Mouse (Mus musculus) embryonic facial prominence, embryonic 12.5 days (tissue): ENCODE results near the gene Casc4. TPM values are rescaled to one million over a fixed set of nuclear protein-coding genes. Genes with fewer than 3 reads are reported as not detected.

Experiments used
- ATAC-seq: fragments of 200-750 bp; cut with Nextera tagmentation; 2 replicates; pipeline ENCODE4 v1.8.0; 2017; ENCODE audit not compliant: insufficient number of reproducible peaks, insufficient read depth, low FRiP score, low TSS enrichment
- H3K27ac ChIP-seq: fragments of 300-500 bp; sonication (generic); 2 replicates; pipeline ENCODE4 v1.5.1; 2016; ENCODE audit warnings: mild to moderate bottlenecking
- H3K27me3 ChIP-seq: fragments of 300-500 bp; sonication (generic); 2 replicates; pipeline ENCODE4 v1.6.1; 2016; ENCODE audit warnings: mild to moderate bottlenecking, moderate library complexity
- H3K36me3 ChIP-seq: fragments of 300-500 bp; sonication (generic); 2 replicates; pipeline ENCODE4 v1.6.1; 2016; ENCODE audit warnings: mild to moderate bottlenecking
- H3K4me1 ChIP-seq: fragments of 300-500 bp; sonication (generic); 2 replicates; pipeline ENCODE4 v1.6.1; 2016
- H3K4me2 ChIP-seq: fragments of 300-500 bp; sonication (generic); replicated peaks from 2 replicates; pipeline ENCODE4 v1.6.1; 2016; ENCODE audit warnings: mild to moderate bottlenecking, moderate library complexity
- H3K4me3 ChIP-seq: fragments of 300-500 bp; sonication (generic); 2 replicates; pipeline ENCODE4 v1.5.1; 2016; ENCODE audit warnings: mild to moderate bottlenecking
- H3K9ac ChIP-seq: fragments of 300-500 bp; sonication (generic); 2 replicates; pipeline ENCODE4 v1.6.1; 2016; ENCODE audit warnings: mild to moderate bottlenecking, moderate library complexity
- H3K9me3 ChIP-seq: fragments of 300-500 bp; sonication (generic); 2 replicates; pipeline ENCODE4 v1.6.1; 2016; ENCODE audit warnings: mild to moderate bottlenecking, moderate library complexity
- WGBS: fragments of 180-500 bp; shearing (Covaris S2); methylation state at CpG from one replicate; pipeline ENCODE4 v1.1.7; 2016; 5-methylcytosine and 5-hydroxymethylcytosine counted together
- polyA plus RNA-seq: library from polyadenylated mRNA; unstranded; fragments of >200 nt; fragmentation: Nextera tagmentation; extraction: Ambion mirVana; gene quantifications from 2 replicates; pipeline ENCODE4 v1.2.1, GENCODE M21; 2016

Gene Casc4
- polyA plus RNA-seq, 1 experiment from 2014 or later, result 25.0 TPM

- no peaks in the 10 kb centered on the region for H3K4me1 ChIP-seq
- H3K27me3 ChIP-seq, result no peaks in the 10 kb centered on the region
- H3K27ac ChIP-seq, result no peak overlapping the region
- H3K4me3 ChIP-seq, result no peak overlapping the region
- H3K4me2 ChIP-seq, result no peak overlapping the region
- no peaks in the 10 kb centered on the region for H3K36me3 ChIP-seq
- no peak for ATAC-seq
- 72% methylated on average over 5 of the region's 5 CpGs for WGBS
- no peaks in the 10 kb centered on the region for H3K9me3 ChIP-seq
- no peak overlapping the region for H3K9ac ChIP-seq
These were observed 7.3 kb upstream of the Casc4 start for GRCm38 (mm10) chr2:121859380-121859980.

DNA sequence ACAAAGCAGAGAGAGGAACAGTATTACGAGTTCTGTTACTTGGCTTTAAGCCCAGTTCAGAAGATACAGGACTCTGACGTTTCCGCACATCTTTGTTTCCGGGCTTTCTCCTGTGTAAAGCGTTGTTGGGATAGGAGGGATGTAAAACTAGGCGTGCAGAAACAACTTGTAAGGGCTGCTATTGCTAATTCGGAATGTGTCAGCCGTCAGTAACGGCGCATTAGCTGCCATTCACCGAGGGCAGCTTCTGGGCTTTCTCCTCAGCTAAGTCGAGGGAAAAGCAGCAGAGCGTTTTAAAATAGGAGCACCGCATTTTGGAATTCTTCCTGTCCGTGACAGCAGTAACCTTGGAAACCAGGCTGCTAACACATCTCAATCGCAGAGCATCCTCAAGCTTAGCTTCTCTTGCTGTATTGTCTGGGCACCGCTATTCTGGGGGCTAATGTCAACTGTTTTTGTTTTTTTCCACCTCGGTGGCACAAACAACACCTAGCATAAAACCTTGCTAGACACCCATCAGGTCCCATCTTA, 634 bp upstream of the Casc4 start:
- H3K4me2 ChIP-seq, result peak overlapping the region; percentile 80
- WGBS, result 4% methylated on average over 18 of the region's 18 CpGs
- H3K27me3 ChIP-seq, result no peaks in the 10 kb centered on the region
- peak overlapping the region; percentile 55; the same call in 1 of the 2 replicates for H3K27ac ChIP-seq
- no peaks in the 10 kb centered on the region for H3K36me3 ChIP-seq
- ATAC-seq, result no peak
- no peaks in the 10 kb centered on the region for H3K9me3 ChIP-seq
- peak overlapping the region; percentile 86 for H3K4me3 ChIP-seq
- peak overlapping the region; percentile 79 for H3K9ac ChIP-seq
- peaks cover 19% of the 10 kb centered on the region for H3K4me1 ChIP-seq

- WGBS, result 1% methylated on average over 63 of the region's 63 CpGs
- Histone ChIP-seq H3K27me3 (no peaks in the 10 kb centered on the region), H3K9ac (peak overlapping the region; percentile 79), H3K36me3 (no peaks in the 10 kb centered on the region), H3K4me1 (peaks cover 19% of the 10 kb centered on the region), H3K27ac (peak overlapping the region; percentile 55), H3K4me3 (peak overlapping the region; percentile 86), H3K9me3 (no peaks in the 10 kb centered on the region), H3K4me2 (peak overlapping the region; percentile 80)
- peak; percentile 65 for ATAC-seq
These were observed 520 bp downstream of the Casc4 start for GRCm38 (mm10) chr2:121867051-121867928.

- H3K27ac ChIP-seq, result no peak overlapping the region
- H3K27me3 ChIP-seq, result no peaks in the 10 kb centered on the region
- no peaks in the 10 kb centered on the region for H3K4me1 ChIP-seq
- ATAC-seq, result no peak
- no peak overlapping the region for H3K4me2 ChIP-seq
- no peaks in the 10 kb centered on the region for H3K36me3 ChIP-seq
- H3K9ac ChIP-seq, result no peak overlapping the region
- no peaks in the 10 kb centered on the region for H3K9me3 ChIP-seq
- no peak overlapping the region for H3K4me3 ChIP-seq
- 83% methylated on average over 1 of the region's 1 CpGs for WGBS
These were observed 12.7 kb downstream of the Casc4 start for GRCm38 (mm10) chr2:121879506-121879905.

- 67% methylated on average over 1 of the region's 1 CpGs for WGBS
- H3K36me3 ChIP-seq, result no peaks in the 10 kb centered on the region
- no peak for ATAC-seq
- no peak overlapping the region for H3K4me3 ChIP-seq
- H3K9ac ChIP-seq, result no peak overlapping the region
- H3K27me3 ChIP-seq, result no peaks in the 10 kb centered on the region
- no peaks in the 10 kb centered on the region for H3K9me3 ChIP-seq
- no peak overlapping the region for H3K27ac ChIP-seq
- no peaks in the 10 kb centered on the region for H3K4me1 ChIP-seq
- H3K4me2 ChIP-seq, result no peak overlapping the region
These were observed 18.8 kb downstream of the Casc4 start for GRCm38 (mm10) chr2:121885509-121886106.

DNA sequence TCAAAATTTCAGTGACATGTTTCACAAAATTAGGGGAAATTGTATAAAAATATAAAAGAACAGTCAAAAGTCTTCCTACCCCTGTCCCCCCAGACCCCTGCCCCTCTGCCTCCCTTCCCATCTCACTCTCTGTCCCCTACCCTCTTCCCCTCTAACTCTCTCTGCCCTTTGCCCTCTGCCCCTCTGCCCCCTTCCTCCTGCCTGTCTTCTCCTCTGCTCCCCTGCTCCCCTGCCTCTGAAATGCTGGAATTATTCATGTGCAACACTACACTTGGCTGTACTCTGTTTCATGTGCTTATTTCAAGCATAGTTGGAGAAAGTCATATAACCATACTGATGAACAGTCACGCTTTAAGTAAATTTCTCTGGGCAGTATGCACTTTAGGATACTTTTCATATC, 19.6 kb downstream of the Casc4 start:
- 93% methylated on average over 1 of the region's 1 CpGs for WGBS
- Histone ChIP-seq H3K27me3 (no peaks in the 10 kb centered on the region), H3K4me1 (no peaks in the 10 kb centered on the region), H3K36me3 (no peaks in the 10 kb centered on the region), H3K27ac (no peak overlapping the region), H3K4me2 (no peak overlapping the region), H3K9ac (no peak overlapping the region), H3K4me3 (no peak overlapping the region), H3K9me3 (no peaks in the 10 kb centered on the region)
- ATAC-seq, result no peak

DNA sequence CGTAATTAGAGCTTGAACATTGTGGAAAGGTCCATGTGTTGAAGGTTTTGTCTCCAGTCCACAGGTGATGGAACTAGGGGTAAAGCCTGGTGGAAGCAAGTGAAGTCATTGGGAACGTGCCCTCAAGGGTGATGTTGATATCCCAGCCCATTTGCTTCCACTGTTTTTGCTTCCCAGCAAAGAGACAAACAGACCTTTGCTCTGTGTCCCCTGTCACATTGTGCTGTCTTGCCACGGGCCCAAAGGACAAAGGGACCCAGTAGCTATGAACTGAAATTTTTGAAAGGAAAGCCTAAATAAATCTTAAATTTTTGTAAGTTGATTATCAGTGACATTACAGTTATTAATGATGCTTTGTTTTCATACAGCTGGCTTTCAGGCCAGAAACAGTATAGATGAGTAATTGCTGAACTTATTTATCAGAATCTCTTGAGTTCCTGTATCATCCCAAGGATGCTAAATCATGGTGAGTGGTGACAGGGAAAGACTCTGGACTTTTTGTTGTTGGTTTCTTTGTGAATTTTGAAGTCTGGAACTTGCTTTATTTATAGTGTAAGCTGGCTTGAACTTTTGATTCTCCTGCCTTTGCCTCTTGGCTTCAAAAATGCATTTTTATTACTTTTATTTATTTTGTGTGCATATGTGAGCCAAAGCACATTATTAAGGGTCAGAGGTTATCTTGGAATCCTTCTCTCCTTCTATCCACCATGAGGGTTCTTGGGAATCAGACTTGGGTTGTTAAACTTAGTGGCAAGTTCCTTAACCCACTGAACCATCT, 22.1 kb downstream of the Casc4 start:
- no peaks in the 10 kb centered on the region for H3K36me3 ChIP-seq
- peaks cover 4% of the 10 kb centered on the region; the same call in 1 of the 2 replicates for H3K9me3 ChIP-seq
- WGBS, result 83% methylated on average over 3 of the region's 3 CpGs
- H3K9ac ChIP-seq, result no peak overlapping the region
- no peaks in the 10 kb centered on the region for H3K4me1 ChIP-seq
- ATAC-seq, result no peak
- H3K4me2 ChIP-seq, result no peak overlapping the region
- H3K4me3 ChIP-seq, result no peak overlapping the region
- no peak overlapping the region for H3K27ac ChIP-seq
- no peaks in the 10 kb centered on the region for H3K27me3 ChIP-seq

GRCm38 (mm10) chr2:121895261-121895660, 28.5 kb downstream of the Casc4 start:
- Histone ChIP-seq H3K27ac (no peak overlapping the region), H3K27me3 (no peaks in the 10 kb centered on the region), H3K9me3 (peaks cover 4% of the 10 kb centered on the region; the same call in 1 of the 2 replicates), H3K36me3 (no peaks in the 10 kb centered on the region), H3K4me1 (no peaks in the 10 kb centered on the region), H3K9ac (no peak overlapping the region), H3K4me2 (no peak overlapping the region), H3K4me3 (no peak overlapping the region)
- ATAC-seq, result no peak
- 91% methylated on average over 2 of the region's 2 CpGs for WGBS

GRCm38 (mm10) chr2:121896825-121897224, 30.1 kb downstream of the Casc4 start:
- Histone ChIP-seq H3K4me2 (no peak overlapping the region), H3K27ac (no peak overlapping the region), H3K4me3 (no peak overlapping the region), H3K4me1 (no peaks in the 10 kb centered on the region), H3K27me3 (no peaks in the 10 kb centered on the region), H3K36me3 (no peaks in the 10 kb centered on the region), H3K9ac (no peak overlapping the region), H3K9me3 (peaks cover 4% of the 10 kb centered on the region; the same call in 1 of the 2 replicates)
- ATAC-seq, result no peak
- WGBS, result 86% methylated on average over 1 of the region's 1 CpGs

DNA sequence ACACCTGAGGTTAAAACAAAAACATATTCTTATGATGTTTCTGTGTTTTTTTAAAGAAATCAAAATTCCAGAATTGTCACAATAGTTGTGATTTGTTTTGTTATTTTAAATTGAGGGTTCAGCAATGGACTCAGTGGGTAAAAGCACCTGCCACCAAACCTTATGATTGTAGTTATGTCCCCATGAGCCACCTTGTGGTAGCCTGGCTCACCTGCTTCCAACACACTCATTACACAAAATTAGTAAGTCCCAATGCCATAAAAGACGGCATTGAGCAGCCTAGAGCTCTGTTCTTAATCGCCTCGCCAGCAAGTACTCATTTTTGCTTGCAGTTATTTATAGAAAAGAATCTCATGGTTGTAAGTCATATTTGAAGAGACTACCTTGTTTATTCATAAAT, 43.2 kb downstream of the Casc4 start:
- Histone ChIP-seq H3K4me2 (no peak overlapping the region), H3K4me1 (no peaks in the 10 kb centered on the region), H3K4me3 (no peak overlapping the region), H3K27ac (no peak overlapping the region), H3K9ac (no peak overlapping the region), H3K36me3 (peaks cover 20% of the 10 kb centered on the region), H3K9me3 (no peaks in the 10 kb centered on the region), H3K27me3 (no peaks in the 10 kb centered on the region)
- 83% methylated on average over 3 of the region's 3 CpGs for WGBS
- ATAC-seq, result no peak
